Mouse (Mus musculus): ENCODE measurements at regions not wholly inside any gene's neighbourhood (a gene's known extent, or its start where the extent isn't known, plus 50 kb on each side); places are given as distances from the start of the nearest gene placed in this dataset.

- no peaks in the 10 kb centered on the region for H3K27me3 ChIP-seq (ENCODE audit: control insufficient read depth, insufficient read depth, low read length)
- no peak for TF ChIP-seq CTCF (IDR thresholded peaks at IDR 0.05; ENCODE audit: borderline replicate concordance, insufficient read depth, low read depth, low read length)
- no peak for TF ChIP-seq POLR2A (IDR thresholded peaks at IDR 0.05; ENCODE audit: borderline replicate concordance, insufficient read depth, low read length)
- DNase-seq, result no peak
- no peak overlapping the region for H3K27ac ChIP-seq (ENCODE audit: insufficient read depth, low read length)
- H3K4me3 ChIP-seq (replicated peaks; ENCODE audit: insufficient read depth, low read depth, low read length), result no peak overlapping the region
- no peaks in the 10 kb centered on the region for H3K4me1 ChIP-seq (ENCODE audit: control insufficient read depth, insufficient read depth, low read length)
- 85% methylated on average over 5 of the region's 5 CpGs for WGBS
Observed at GRCm38 (mm10) chr1:57188796-57189319, 188.6 kb upstream of the 1700066M21Rik start.

- no peak overlapping the region for H3K27ac ChIP-seq (ENCODE audit: insufficient read depth, low read length)
Observed at GRCm38 (mm10) chr1:57201274-57201673, 176.1 kb upstream of the 1700066M21Rik start.

GRCm38 (mm10) chr1:57204331-57204730, 173.1 kb upstream of the 1700066M21Rik start:
- TF ChIP-seq POLR2A (IDR thresholded peaks at IDR 0.05; ENCODE audit: borderline replicate concordance, insufficient read depth, low read length) (no peak), CTCF (IDR thresholded peaks at IDR 0.05; ENCODE audit: borderline replicate concordance, insufficient read depth, low read depth, low read length) (no peak)
- Histone ChIP-seq H3K4me3 (replicated peaks; ENCODE audit: insufficient read depth, low read depth, low read length) (no peak overlapping the region), H3K27me3 (ENCODE audit: control insufficient read depth, insufficient read depth, low read length) (no peaks in the 10 kb centered on the region; the same call in 1 of the 2 replicates), H3K4me1 (ENCODE audit: control insufficient read depth, insufficient read depth, low read length) (no peaks in the 10 kb centered on the region), H3K27ac (ENCODE audit: insufficient read depth, low read length) (no peak overlapping the region)
- no peak for DNase-seq
- 92% methylated on average over 3 of the region's 3 CpGs for WGBS

More at GRCm38 (mm10) chr1:57201274-57201673, 176.1 kb upstream of the 1700066M21Rik start:
- Histone ChIP-seq H3K4me1 (ENCODE audit: control insufficient read depth, insufficient read depth, low read length) (no peaks in the 10 kb centered on the region), H3K4me3 (replicated peaks; ENCODE audit: insufficient read depth, low read depth, low read length) (no peak overlapping the region), H3K27me3 (ENCODE audit: control insufficient read depth, insufficient read depth, low read length) (no peaks in the 10 kb centered on the region)
- WGBS, result 50% methylated on average over 6 of the region's 6 CpGs
- DNase-seq, result no peak
- TF ChIP-seq POLR2A (IDR thresholded peaks at IDR 0.05; ENCODE audit: borderline replicate concordance, insufficient read depth, low read length), result no peak
- TF ChIP-seq CTCF (IDR thresholded peaks at IDR 0.05; ENCODE audit: borderline replicate concordance, insufficient read depth, low read depth, low read length), result no peak

DNA sequence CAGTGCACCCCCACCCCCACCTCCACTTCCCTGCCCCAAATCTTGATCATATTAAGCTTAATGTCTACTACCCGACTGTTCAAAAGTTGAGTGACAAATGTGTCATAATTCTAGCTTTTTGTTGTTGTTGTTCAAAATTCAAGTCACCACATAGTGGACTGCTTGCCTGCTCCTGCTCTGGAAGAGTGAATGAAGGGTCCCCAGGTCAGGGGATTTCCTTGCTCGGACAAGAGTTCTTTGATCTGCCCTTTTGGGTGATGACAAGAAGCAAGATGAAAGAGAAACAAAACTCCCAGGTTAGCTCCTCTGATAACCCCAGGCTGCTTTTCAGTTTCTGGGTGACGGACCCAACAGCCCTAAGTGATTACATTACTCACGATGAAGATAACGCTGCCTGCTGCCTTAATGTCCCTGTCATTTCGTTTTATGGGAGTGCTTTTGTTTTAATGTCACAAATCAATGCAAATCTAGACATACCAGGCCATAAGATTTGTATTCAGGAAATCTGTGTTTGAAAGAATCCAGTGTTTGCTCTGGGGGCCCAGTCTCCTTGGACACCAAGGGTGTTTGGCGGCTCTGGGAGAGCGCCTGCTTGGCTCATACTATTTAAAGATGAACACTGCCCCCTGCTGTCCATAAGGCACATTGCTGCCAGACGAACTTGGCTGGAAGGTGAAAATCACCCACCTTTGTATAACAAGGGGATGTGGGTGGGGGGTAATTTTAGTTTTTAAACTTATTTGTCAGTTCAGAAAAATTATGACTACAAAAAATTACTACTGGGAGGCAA, 172.0 kb upstream of the 1700066M21Rik start:
- DNase-seq, result peak; percentile 39 to 58
- 31% methylated on average over 9 of the region's 9 CpGs for WGBS
- TF ChIP-seq CTCF (IDR thresholded peaks at IDR 0.05; ENCODE audit: borderline replicate concordance, insufficient read depth, low read depth, low read length) (peak; percentile 82), POLR2A (IDR thresholded peaks at IDR 0.05; ENCODE audit: borderline replicate concordance, insufficient read depth, low read length) (no peak)
- no peak overlapping the region for H3K27ac ChIP-seq (ENCODE audit: insufficient read depth, low read length)
- no peaks in the 10 kb centered on the region; the same call in 1 of the 2 replicates for H3K27me3 ChIP-seq (ENCODE audit: control insufficient read depth, insufficient read depth, low read length)
- no peaks in the 10 kb centered on the region for H3K4me1 ChIP-seq (ENCODE audit: control insufficient read depth, insufficient read depth, low read length)
- no peak overlapping the region for H3K4me3 ChIP-seq (replicated peaks; ENCODE audit: insufficient read depth, low read depth, low read length)

DNA sequence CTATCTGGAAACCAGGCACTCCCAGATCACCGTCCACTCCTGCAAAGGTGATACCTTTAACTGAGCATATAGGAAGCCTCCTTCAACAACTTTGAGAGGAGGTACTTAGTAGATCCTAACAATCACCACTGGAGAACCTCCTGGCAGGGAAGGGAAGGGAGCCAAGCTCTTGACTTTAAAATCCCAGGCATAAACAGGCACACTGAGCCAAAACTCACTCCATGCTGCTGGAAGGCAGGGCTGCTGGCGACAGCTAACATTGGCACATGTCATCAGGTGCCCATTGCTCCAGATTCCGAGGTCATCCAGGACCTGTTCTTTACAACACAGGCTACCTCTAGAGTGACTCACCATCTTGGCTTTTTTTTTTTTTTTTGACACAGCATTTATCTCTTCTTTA, 170.9 kb upstream of the 1700066M21Rik start:
- DNase-seq, result no peak
- no peak overlapping the region for H3K27ac ChIP-seq (ENCODE audit: insufficient read depth, low read length)
- no peaks in the 10 kb centered on the region; the same call in 1 of the 2 replicates for H3K27me3 ChIP-seq (ENCODE audit: control insufficient read depth, insufficient read depth, low read length)
- H3K4me1 ChIP-seq (ENCODE audit: control insufficient read depth, insufficient read depth, low read length), result no peaks in the 10 kb centered on the region
- no peak for TF ChIP-seq POLR2A (IDR thresholded peaks at IDR 0.05; ENCODE audit: borderline replicate concordance, insufficient read depth, low read length)
- TF ChIP-seq CTCF (IDR thresholded peaks at IDR 0.05; ENCODE audit: borderline replicate concordance, insufficient read depth, low read depth, low read length), result no peak
- no peak overlapping the region for H3K4me3 ChIP-seq (replicated peaks; ENCODE audit: insufficient read depth, low read depth, low read length)
- WGBS, result 29% methylated on average over 3 of the region's 3 CpGs

DNA sequence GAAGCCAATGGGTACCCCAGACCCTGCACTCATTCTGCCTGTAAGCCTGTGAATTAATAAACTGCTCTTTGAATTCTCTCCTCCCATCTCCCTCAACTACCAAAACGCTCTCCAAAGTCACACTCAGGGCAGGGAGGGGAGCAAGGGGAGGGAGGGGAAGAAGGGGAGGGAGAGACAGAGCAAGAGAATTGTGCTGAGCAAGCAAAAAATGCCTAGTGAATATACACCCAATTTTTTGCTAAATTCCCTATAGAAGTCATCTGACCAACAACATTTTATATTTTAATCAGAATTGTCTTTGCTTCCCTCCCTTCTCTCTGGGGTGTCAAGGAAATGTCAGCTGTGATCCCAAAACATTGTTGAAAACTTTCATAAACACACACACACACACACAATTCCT, 170.5 kb upstream of the 1700066M21Rik start:
- Histone ChIP-seq H3K4me1 (ENCODE audit: control insufficient read depth, insufficient read depth, low read length) (no peaks in the 10 kb centered on the region), H3K4me3 (replicated peaks; ENCODE audit: insufficient read depth, low read depth, low read length) (no peak overlapping the region), H3K27me3 (ENCODE audit: control insufficient read depth, insufficient read depth, low read length) (no peaks in the 10 kb centered on the region; the same call in 1 of the 2 replicates), H3K27ac (ENCODE audit: insufficient read depth, low read length) (no peak overlapping the region)
- no peak for DNase-seq
- TF ChIP-seq POLR2A (IDR thresholded peaks at IDR 0.05; ENCODE audit: borderline replicate concordance, insufficient read depth, low read length) (no peak), CTCF (IDR thresholded peaks at IDR 0.05; ENCODE audit: borderline replicate concordance, insufficient read depth, low read depth, low read length) (no peak)
- WGBS, result 4% methylated on average over 1 of the region's 1 CpGs

DNA sequence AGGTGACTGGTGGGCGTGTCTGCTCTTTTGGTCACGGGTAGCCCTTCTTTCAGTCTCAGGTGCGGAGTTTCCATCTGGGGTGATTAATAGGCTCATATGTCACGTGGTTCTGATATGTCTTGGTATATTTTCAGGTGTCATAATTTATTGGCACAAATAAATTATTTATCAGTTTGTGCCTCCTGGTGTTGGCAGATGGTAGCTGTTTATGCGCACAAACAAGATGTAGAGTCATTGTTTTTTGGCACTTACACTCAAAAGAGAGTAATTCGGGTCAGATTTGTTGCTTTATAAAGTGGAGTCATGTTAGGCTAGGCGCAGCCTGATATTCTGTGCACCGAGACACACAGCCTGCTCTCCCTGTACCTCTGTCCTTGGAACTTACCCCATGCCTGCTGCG, 169.0 kb upstream of the 1700066M21Rik start:
- Histone ChIP-seq H3K27ac (ENCODE audit: insufficient read depth, low read length) (no peak overlapping the region), H3K4me1 (ENCODE audit: control insufficient read depth, insufficient read depth, low read length) (no peaks in the 10 kb centered on the region), H3K4me3 (replicated peaks; ENCODE audit: insufficient read depth, low read depth, low read length) (no peak overlapping the region), H3K27me3 (ENCODE audit: control insufficient read depth, insufficient read depth, low read length) (no peaks in the 10 kb centered on the region; the same call in 1 of the 2 replicates)
- TF ChIP-seq CTCF (IDR thresholded peaks at IDR 0.05; ENCODE audit: borderline replicate concordance, insufficient read depth, low read depth, low read length), result no peak
- TF ChIP-seq POLR2A (IDR thresholded peaks at IDR 0.05; ENCODE audit: borderline replicate concordance, insufficient read depth, low read length), result no peak
- WGBS, result 60% methylated on average over 9 of the region's 9 CpGs
- no peak for DNase-seq

GRCm38 (mm10) chr1:57209281-57209680, 168.1 kb upstream of the 1700066M21Rik start:
- DNase-seq, result no peak
- H3K27me3 ChIP-seq (ENCODE audit: control insufficient read depth, insufficient read depth, low read length), result no peaks in the 10 kb centered on the region; the same call in 1 of the 2 replicates
- H3K4me1 ChIP-seq (ENCODE audit: control insufficient read depth, insufficient read depth, low read length), result no peaks in the 10 kb centered on the region
- 32% methylated on average over 2 of the region's 2 CpGs for WGBS
- no peak overlapping the region for H3K27ac ChIP-seq (ENCODE audit: insufficient read depth, low read length)
- no peak for TF ChIP-seq CTCF (IDR thresholded peaks at IDR 0.05; ENCODE audit: borderline replicate concordance, insufficient read depth, low read depth, low read length)
- TF ChIP-seq POLR2A (IDR thresholded peaks at IDR 0.05; ENCODE audit: borderline replicate concordance, insufficient read depth, low read length), result no peak
- no peak overlapping the region for H3K4me3 ChIP-seq (replicated peaks; ENCODE audit: insufficient read depth, low read depth, low read length)
